In genomic region chrX:140822295-140822694, GRCm38 (mm10) we compare ENCODE assay signal across 28 mouse cellular contexts. TPM values are rescaled to one million over a fixed set of nuclear protein-coding genes. Genes with fewer than 3 reads are reported as not detected.
DNase-seq lines count a peak whose midpoint lies in the region; ATAC-seq and TF ChIP-seq lines count a peak whose summit lies in the region.
"Had no signal": no experiment of that assay in that cellular context is flagged by ENCODE, and none has a peak within 500 bp of the region (broad histone marks: within the 10 kb centered on the region; RNA-seq: fewer than 3 reads in every experiment).

No protein-coding gene starts in this region.

- H3K9ac ChIP-seq in kidney, embryonic 16.5 days (replicated peaks; ENCODE audit: low read length): no peak overlapping the region
- no peak overlapping the region for H3K9ac ChIP-seq in lung, embryonic 15.5 days
- H3K9ac ChIP-seq: embryonic facial prominence, embryonic 12.5 days; forebrain, embryonic 13.5 days had no signal

- no peak for TF ChIP-seq CTCF in testis, adult 2 months (IDR thresholded peaks at IDR 0.05; ENCODE audit: control insufficient read depth, insufficient read depth, insufficient replicate concordance, low read depth, low read length)

- H3K27me3 ChIP-seq in kidney, embryonic 16.5 days (ENCODE audit: insufficient read depth, low read length): peaks cover 4% of the 10 kb centered on the region; the same call in 1 of the 2 replicates
- H3K27me3 ChIP-seq in lung, embryonic 15.5 days: no peaks in the 10 kb centered on the region; the same call in 1 of the 2 replicates
- no peaks in the 10 kb centered on the region for H3K27me3 ChIP-seq in testis, adult 2 months (ENCODE audit: control insufficient read depth, insufficient read depth, low read length)
- H3K27me3 ChIP-seq: CH12.LX; forebrain, embryonic 13.5 days had no signal

- H3K36me3 ChIP-seq in kidney, embryonic 16.5 days (ENCODE audit: insufficient read depth, low read length): no peaks in the 10 kb centered on the region
- no peaks in the 10 kb centered on the region for H3K36me3 ChIP-seq in lung, embryonic 15.5 days
- no peaks in the 10 kb centered on the region for H3K36me3 ChIP-seq in testis, adult 2 months (ENCODE audit: control insufficient read depth, insufficient read depth, low read length)
- H3K36me3 ChIP-seq: embryonic facial prominence, embryonic 10.5 days; embryonic facial prominence, embryonic 12.5 days; G1E had no signal

- H3K27ac ChIP-seq in kidney, embryonic 16.5 days (ENCODE audit: low read length): no peak overlapping the region
- H3K27ac ChIP-seq in lung, embryonic 15.5 days: no peak overlapping the region
- no peak overlapping the region for H3K27ac ChIP-seq in testis, adult 2 months (ENCODE audit: control insufficient read depth, insufficient read depth, low read depth, low read length)
- H3K27ac ChIP-seq: embryonic facial prominence, embryonic 10.5 days; embryonic facial prominence, embryonic 12.5 days; forebrain, embryonic 13.5 days had no signal

- ATAC-seq in kidney, embryonic 16.5 days (ENCODE audit: low FRiP score, low TSS enrichment): no peak
- no peak for ATAC-seq in lung, embryonic 15.5 days (ENCODE audit: borderline replicate concordance, extremely low read depth, low FRiP score, low TSS enrichment)
- ATAC-seq: activated CD4-positive, CD25-positive, alpha-beta regulatory T cell, adult 4 months; CD4-positive, CD25-positive, alpha-beta regulatory T cell, adult 4 months; forebrain, embryonic 13.5 days; Patski had no signal

- H3K4me1 ChIP-seq in kidney, embryonic 16.5 days (ENCODE audit: insufficient read depth, low read length): no peaks in the 10 kb centered on the region
- no peaks in the 10 kb centered on the region for H3K4me1 ChIP-seq in lung, embryonic 15.5 days
- H3K4me1 ChIP-seq in testis, adult 2 months (ENCODE audit: control insufficient read depth, insufficient read depth, low read length): no peaks in the 10 kb centered on the region; the same call in 1 of the 2 replicates
- H3K4me1 ChIP-seq: embryonic facial prominence, embryonic 10.5 days; embryonic facial prominence, embryonic 12.5 days; forebrain, embryonic 13.5 days had no signal

- H3K9me3 ChIP-seq in kidney, embryonic 16.5 days (ENCODE audit: low read length): no peaks in the 10 kb centered on the region
- no peaks in the 10 kb centered on the region for H3K9me3 ChIP-seq in lung, embryonic 15.5 days
- H3K9me3 ChIP-seq: embryonic facial prominence, embryonic 10.5 days; embryonic facial prominence, embryonic 12.5 days; forebrain, embryonic 13.5 days; G1E had no signal

- 82% methylated on average over 17 of the region's 17 CpGs for WGBS in kidney, embryonic 16.5 days
- WGBS in lung, embryonic 15.5 days: 47% methylated on average over 17 of the region's 17 CpGs

- no peak for TF ChIP-seq POLR2A in testis, adult 2 months (IDR thresholded peaks at IDR 0.05; ENCODE audit: control insufficient read depth, low read depth, low read length)

- H3K4me2 ChIP-seq in kidney, embryonic 16.5 days (replicated peaks; ENCODE audit: low read depth, low read length): 0 out of 2 replicates have a peak overlapping the region, but pooled peaks have one; percentile 4
- peak overlapping the region; percentile 11 for H3K4me2 ChIP-seq in lung, embryonic 15.5 days
- H3K4me2 ChIP-seq: embryonic facial prominence, embryonic 12.5 days; forebrain, embryonic 13.5 days had no signal

- no peak overlapping the region for H3K4me3 ChIP-seq in kidney, embryonic 16.5 days (ENCODE audit: low read length)
- no peak overlapping the region for H3K4me3 ChIP-seq in lung, embryonic 15.5 days
- peak overlapping the region; percentile 6; the same call in 1 of the 2 replicates for H3K4me3 ChIP-seq in testis, adult 2 months (ENCODE audit: control insufficient read depth, low read depth, low read length)
- H3K4me3 ChIP-seq: embryonic facial prominence, embryonic 10.5 days; embryonic facial prominence, embryonic 12.5 days; forebrain, embryonic 13.5 days had no signal

- DNase-seq in kidney, adult 9 months: no peak
- DNase-seq in lung, postnatal 25 days (ENCODE audit: low spot score): no peak
- peak; percentile 4 for DNase-seq in lung, postnatal 10 days
- no peak for DNase-seq in lung, postnatal 36 days
- no peak for DNase-seq in testis, postnatal 10 days (ENCODE audit: low spot score)
- DNase-seq: adrenal gland, adult 8-10 months; adrenal gland, postnatal 14 days; adrenal gland, postnatal 36 days; B cell, adult 2 months; cerebellum, adult 11-12 months; cerebellum, adult 2 months; cerebellum, adult 9-10 months; cerebellum, postnatal 10 days; cerebellum, postnatal 25 days had no signal

RNA-seq across cellular contexts. Expression of gene Tex13b, which starts 9.1 kb away (rescaled TPM):
- polyA plus RNA-seq in kidney, embryonic 16.5 days (2015; fragmentation: Nextera tagmentation; extraction: Ambion mirVana): 0.20 and 0.37 TPM in 2 replicates
- not detected in 2 replicates for polyA plus RNA-seq in lung, embryonic 15.5 days (2015; fragmentation: Nextera tagmentation; extraction: Ambion mirVana)
- polyA plus RNA-seq in testis, adult 2 months (2012; rRNA removed): 0.89 and 1.1 TPM in 2 replicates
- polyA plus RNA-seq: cerebellum, adult 2 months; cortical plate, adult 2 months; embryonic facial prominence, embryonic 10.5 days; embryonic facial prominence, embryonic 12.5 days; embryonic facial prominence, embryonic 14.5 days; forebrain, embryonic 11.5 days; forebrain, embryonic 13.5 days; G1E; Patski had no signal
